Mouse (Mus musculus) erythroblast, embryonic 14.5 days (primary cell): ENCODE data around the gene Tmpo.

Source experiments
- GATA1 ChIP-seq: IDR thresholded peaks from 2 replicates; pipeline ENCODE4 v1.6.1; 2012; ENCODE audit warnings: low read length, inconsistent platforms, mixed read lengths
- TAL1 ChIP-seq: IDR thresholded peaks from 3 replicates; pipeline ENCODE4 v1.6.1; 2012; ENCODE audit warnings: low read length, inconsistent platforms, mixed read lengths

GRCm38 (mm10) chr10:91158442-91158841 is 22.7 kb downstream of the Tmpo start:
- TF ChIP-seq GATA1 (no peak), TAL1 (no peak)
